Mouse (Mus musculus): ENCODE data around the gene Spata6.

Gene Spata6

GRCm38 (mm10) chr4:111719776-111720661 is at the start of gene Spata6:
Gene Spata6 (plus strand): TSS chr4:111719984.
- DNase-seq = peak; percentile 54

DNA sequence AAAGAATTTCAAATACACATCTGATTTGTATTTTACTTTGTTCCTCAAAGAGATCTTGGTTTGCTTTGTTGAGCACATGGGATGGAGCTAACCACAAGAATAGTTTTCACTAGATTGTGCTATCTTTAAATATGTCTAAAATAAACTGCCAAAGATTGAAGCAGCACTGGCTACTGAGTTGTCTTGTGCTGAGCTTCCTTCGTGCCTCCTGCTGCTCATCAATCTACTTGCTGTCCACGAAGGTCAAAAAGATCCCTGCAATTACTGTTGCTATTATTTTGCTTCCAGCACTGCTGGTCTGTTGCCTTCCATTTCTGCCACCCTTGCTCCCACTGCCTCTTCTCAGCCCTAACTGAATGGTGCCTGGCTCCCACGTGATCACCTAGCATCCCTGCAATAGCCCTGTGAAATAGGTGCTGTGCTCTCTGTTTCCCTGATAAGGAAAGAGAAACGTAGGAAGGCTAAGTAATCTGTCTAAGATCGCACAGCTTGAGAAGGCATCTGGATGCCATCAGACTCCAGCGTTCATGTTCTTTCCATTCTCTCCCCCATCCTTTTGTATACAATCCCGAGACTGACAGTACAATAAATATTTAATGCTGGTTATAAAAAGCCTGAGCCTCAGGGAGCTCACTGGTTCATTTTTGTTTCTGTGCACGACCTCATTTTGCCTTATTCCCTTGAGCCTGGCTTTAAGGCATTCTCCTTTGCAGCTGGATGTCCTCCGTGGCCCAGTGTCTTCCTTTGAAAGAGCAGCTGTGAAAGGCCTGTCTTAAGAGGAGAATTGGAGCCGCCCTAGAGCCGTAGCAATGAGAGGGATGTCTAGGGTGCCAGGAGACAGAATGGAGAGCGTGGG is 49.0 kb upstream of the Spata6 start:
- DNase-seq = no peak

DNA sequence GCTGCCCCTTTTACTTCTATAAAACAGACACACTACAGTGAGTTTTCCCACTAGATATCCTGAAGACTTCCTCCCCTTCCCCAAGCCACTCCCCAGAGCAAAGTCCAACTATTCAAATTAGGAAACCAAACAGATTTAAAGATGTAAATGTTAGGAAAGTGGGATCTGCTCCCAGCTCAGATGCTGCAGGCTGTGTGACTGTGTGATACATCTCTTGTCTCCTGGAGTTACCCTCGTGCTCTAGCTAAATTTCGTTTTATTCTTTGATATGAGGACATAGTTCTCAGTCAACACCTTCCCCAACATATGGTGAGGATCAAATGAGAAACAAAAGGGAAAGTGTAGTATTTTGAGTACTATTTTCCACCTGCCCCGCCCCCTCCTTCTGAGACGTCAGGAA is 48.3 kb upstream of the Spata6 start:
- DNase-seq = no peak

DNA sequence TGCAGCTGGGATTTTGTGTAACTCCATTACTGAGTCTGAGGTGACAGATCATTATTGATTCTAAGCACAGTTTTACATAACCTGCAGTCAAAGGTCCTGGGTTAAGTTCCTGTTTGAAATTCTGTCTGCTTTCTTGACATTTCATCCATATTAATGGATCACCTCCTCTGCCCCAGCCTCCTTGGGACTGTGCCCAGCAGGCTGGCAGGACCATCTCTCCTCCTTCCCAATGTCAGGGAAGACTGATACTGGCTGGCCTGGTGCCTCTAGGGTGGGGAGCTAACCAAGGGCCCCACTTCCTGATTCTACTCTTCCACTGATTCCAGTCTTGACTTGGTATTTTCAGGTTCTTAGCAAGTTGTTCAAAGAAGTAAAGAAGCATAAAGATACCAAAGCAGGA is 45.9 kb upstream of the Spata6 start:
- DNase-seq = no peak

DNA sequence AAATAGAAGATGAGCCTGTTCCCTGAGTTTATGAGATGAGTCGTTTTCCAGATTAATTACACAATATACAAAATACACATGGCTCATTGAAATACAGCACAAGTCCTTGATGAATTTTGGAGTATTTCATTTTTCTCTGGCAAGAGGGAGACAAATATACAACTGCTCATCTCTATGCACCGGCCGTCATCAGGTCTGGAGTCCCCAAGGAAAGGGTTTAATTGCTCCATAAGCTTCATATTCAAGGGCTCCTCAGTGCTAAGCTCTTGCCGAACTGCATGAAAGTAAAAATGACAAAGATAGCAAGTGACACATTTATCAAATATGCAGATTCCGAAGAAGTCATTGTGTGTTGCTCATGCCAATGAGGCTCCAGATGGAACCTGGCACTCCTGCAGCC is 37.9 kb upstream of the Spata6 start:
- no peak for DNase-seq

DNA sequence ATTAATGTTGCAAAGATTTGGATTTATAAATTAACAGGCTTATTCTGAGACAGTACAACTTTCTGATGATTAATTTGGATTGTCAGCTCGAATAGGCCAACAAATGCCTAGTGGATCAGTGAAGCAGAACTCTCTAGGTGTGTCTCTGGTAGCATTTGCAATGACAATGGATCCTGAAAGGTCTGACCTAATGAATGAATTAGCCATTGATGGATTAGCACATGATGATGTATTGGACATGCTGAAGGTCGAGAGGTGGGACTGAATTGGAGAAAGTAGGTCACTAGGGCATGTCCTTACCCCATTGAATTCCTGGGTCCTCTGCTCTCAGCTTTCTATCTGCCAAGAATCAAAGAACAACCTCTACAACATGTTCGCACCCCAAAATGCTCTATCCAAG is 37.0 kb upstream of the Spata6 start:
- no peak for DNase-seq

- no peak for DNase-seq
These were observed 35.9 kb upstream of the Spata6 start for GRCm38 (mm10) chr4:111683843-111684242.

DNA sequence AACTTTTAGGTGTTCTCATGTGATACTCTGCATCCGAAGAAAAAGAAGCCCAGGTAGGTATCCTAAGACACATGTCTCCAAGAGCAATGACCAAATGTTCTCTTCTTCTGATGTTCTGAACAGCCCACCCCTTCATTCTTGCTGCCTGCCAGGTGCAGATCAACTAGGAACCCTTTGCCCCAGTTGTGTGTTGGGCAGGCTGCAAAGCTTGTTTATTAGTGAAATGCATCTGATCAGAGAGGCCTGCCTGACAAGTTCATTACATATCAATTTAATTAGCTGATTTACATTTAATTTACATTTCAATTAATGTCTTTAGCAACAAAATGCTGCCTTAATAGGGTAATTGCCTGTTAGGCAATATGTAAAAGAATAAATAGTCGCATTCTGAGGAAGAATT is 33.8 kb upstream of the Spata6 start:
- no peak for DNase-seq

DNA sequence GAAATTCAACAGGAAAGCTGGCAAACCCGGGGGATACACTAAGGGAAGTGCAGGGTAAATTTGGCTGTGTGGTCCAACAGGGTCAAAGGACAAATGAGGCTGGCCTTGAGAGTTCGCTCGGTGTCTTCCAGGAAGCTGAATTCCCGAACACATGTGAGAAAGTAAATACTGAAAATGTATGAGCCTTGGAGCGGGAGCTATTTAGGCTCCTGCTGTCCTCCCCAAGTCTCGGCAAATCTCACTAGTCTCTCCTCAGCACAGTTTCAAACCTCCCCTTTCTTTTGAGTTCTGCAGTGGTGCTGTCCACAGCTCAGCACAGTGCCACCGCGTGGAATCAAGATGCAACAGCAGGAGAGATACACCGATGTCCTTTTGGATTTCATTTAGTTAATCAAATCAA is 32.8 kb upstream of the Spata6 start:
- peak; percentile 55 for DNase-seq

DNA sequence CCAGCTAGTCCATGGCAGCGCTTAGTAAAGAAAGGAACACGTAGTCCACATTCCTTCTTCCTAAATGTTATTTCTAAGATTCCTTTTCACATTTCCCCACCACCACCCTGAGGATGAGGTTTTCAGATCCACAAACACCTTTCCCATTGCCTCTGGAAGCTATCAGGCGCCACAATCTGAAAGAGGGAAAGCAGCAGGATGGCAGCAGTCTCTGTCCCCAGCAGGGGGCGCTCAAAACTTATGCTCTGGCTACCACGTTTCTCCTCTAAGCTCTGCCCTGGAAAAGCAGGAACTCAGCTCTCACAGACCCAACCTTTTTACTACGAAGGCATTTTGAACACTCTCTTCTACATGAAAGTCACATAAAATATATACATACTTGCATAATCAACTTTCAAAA is 32.2 kb upstream of the Spata6 start:
- peak; percentile 83 for DNase-seq

DNA sequence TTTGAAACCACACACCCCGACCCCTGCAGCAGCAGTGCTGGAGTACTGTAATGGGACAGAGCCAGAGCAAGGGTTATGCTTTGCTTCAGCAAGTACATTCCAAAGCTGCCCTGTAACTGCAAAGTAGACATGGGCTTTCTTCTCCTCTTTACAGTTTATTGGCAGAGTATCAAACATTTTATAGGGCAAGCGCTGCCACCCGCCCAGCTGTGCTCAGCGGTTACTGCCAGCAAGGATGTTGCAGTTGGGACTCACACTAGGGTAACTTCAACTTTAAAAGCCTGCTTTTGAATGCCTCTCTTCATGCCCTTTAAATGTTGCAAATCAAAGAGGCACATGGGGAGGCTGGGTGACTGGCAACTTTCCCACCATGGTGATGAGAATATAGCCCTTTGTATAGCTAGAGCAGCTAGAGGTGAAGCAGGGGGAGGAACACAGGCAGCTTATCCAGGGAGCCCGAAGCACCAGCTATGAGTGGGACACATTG is 28.7 kb upstream of the Spata6 start:
- DNase-seq = no peak

GRCm38 (mm10) chr4:111701381-111701780 is 18.4 kb upstream of the Spata6 start:
- DNase-seq = no peak

DNA sequence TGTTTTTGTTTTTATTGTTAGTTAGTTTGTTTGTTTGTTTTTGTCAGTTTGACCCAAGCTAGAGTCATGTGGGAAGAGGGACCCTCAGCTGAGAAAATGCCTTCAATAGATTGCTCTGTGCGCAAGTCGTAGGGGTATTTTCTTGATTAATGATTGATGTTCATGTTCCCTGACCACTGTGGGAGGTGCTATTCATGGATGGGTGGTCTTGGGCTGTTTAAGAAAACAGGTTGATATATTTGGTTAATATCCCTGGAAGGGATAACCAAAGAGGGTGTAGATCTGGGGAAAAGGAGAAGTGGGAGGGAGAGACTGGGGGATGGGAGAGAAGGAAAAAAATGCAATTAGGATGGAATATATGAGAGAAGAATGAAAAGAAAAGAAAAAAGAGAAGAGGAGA is 15.7 kb upstream of the Spata6 start:
- DNase-seq = no peak

DNA sequence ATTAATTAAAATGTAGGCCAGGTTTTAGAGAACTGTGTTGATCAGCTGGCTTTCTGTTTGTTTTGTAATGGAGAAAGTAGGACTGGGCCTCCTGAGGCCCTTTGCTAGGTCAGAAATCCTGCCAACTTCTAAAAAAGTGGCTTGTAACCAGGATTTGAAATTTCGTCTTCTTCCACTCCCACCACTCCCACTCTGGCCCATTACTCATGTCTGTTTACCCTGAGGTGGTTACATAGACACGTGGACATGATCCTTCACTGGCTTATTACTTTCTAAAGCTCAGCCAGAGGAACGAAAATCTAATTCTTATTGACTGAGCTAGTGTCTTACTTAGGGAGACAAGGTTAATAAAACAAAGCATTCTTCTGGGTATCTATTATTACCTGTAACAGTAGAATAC is 14.8 kb upstream of the Spata6 start:
- no peak for DNase-seq

- no peak for DNase-seq
These were observed 488 bp upstream of the Spata6 start for GRCm38 (mm10) chr4:111719296-111719695.

DNA sequence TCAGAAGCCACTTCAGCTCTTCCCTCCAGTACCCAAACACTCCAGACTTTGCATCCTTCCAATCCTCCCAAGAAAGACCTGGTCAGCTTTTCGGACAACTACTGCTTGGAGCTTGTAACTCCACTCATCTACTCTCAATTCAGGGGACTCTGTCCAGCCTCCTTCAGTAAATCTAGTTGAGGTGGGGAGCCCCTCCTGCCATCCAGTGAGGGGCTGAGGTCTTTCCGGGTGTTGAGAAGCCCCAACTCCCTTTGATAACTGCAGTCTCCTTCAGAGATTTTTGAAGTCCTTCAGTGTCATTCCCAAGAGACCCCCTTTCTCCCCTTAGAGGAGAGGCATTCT is 849 bp downstream of the Spata6 start:
- no peak for DNase-seq

DNA sequence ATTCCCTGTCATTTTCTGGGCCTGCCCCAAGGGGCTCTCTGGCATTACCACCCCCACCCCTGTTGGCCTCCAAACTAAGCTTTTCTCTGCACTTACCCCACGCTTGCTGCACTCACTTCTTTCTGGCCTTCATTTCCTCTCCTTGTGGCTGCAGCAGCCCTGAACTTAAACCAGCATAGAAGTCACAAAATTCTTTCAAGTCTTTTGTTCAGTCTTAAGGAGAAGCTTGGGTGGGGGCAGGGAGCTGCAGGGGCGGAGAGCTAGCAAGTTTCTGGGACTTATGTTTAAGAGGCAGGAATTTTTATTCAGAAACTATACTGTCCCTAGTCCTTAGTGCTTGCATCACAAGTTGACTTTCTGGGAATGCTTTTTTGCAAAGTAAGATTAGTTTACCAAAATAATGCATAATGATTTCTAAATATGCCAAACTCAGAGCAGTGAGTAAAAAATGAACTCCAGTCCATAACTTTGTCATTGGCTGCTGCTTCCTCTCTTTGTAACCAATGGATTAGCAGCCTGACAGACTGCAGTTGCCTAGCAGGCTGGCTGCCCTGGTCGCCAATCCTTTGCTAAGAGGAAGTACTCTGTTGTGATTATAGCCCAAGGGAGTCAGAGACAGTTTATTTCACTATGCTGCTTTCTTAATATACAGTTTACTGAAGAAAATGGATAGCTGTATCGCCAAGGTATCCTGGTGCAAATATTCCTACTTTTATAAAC is 1.5 kb downstream of the Spata6 start:
- no peak for DNase-seq

GRCm38 (mm10) chr4:111737551-111737950 is 17.8 kb downstream of the Spata6 start:
- no peak for DNase-seq

DNA sequence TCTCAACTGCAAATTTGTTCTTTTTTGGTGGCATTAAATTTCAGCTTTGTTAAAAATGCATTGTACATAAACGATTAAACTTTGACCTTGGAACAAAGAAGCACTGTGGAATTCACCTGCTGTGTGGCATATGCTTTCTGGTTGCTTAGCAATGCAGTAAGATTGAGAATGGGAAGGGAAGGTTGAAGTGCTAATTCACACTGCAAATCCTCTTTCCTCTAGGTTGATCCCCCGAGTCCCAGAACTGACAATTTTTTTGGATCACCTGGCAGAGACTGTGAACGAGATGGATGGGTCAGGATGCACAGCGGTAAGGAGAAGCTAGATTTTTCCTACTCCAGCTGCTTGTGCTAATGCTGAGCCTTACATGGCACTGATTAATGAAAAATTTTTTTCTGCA is 60.7 kb downstream of the Spata6 start:
- DNase-seq = no peak

- no peak for DNase-seq
These were observed 80.1 kb downstream of the Spata6 start for GRCm38 (mm10) chr4:111799892-111800291.

DNA sequence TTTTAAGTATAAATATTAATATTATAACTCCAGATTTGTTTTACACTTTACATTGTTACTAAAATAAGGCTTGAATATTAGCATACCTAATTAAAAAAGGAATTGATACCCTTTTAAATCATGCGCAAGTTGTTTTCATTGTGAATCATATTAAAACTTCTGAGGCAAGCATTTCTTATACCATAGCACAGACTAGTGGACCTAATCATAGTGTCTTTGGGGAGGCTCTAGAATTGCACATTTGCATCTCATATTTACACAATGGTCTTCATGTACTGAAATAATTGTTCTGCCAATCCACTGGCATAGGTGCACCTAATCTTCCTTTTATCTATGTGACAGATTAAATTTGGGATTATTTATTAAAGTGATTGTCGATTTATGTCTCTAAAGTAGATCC is 83.4 kb downstream of the Spata6 start:
- DNase-seq = no peak

DNA sequence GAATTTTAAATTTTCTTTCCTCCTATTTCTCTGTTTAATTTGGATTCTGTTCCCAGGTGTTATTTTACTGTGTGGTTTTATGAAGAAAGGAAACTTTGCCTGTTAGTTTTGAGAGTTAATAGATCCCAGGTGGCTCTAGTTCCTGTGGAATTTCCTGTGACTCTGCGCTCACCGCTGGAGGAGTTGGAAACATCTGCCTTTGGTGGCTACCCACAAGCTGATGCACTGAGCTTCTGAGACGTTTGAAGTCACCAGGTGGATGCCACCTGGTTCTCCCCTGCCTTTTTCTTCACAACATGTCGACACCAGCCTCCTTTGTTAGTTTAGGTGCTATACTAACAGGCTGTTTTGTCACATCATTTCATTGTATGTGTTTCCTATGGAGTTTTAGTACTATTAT is 97.7 kb downstream of the Spata6 start:
- no peak for DNase-seq

DNA sequence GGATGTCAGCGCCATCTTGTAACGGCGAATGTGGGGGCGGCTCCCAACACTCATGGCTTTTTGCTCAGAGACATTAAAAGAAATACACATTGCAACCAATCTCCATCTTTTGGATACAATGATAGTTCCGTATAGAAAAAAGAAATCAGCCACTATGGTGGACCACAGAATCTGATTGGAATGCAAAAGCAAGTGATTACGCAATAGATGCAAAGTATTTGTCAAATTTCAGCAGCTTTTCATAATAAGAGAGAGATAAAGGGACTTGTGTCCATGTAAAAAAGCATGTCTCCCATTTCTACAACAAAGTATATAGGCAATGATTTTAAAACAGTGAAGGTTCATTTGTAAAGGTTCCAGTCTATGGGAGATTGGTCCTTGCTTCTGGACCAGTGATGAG is 119.1 kb downstream of the Spata6 start:
- DNase-seq = no peak
